Mouse (Mus musculus) bone marrow macrophage, adult 2 months (primary cell): ENCODE measurements around the gene Prrx2. TPM values are rescaled to one million over a fixed set of nuclear protein-coding genes. Genes with fewer than 3 reads are reported as not detected.
"Not testable (repeated sequence)": the region's sequence is repeated elsewhere in the genome, so short reads cannot be mapped to it uniquely, and the experiment has no call there.

Experiments
- H3K27ac ChIP-seq: 2 replicates; pipeline ENCODE4 v1.5.1; 2012; ENCODE audit warnings: low read depth, low read length; ENCODE audit not compliant: insufficient read depth
- H3K4me1 ChIP-seq: 2 replicates; pipeline ENCODE4 v1.6.1; 2012; ENCODE audit warnings: low read length; ENCODE audit not compliant: control insufficient read depth, insufficient read depth
- H3K4me3 ChIP-seq: 2 replicates; pipeline ENCODE4 v1.5.1; 2012; ENCODE audit warnings: mild to moderate bottlenecking, low read length, moderate library complexity; ENCODE audit not compliant: insufficient read depth
- CTCF ChIP-seq: IDR thresholded peaks from 2 replicates; pipeline ENCODE4 v1.5.1; 2012; ENCODE audit warnings: low read depth, mild to moderate bottlenecking, low read length, moderate library complexity
- POLR2A ChIP-seq: IDR thresholded peaks from 2 replicates; pipeline ENCODE4 v1.6.1; 2012; ENCODE audit warnings: mild to moderate bottlenecking, low read depth, low read length, borderline replicate concordance
- polyA plus RNA-seq: library from polyadenylated mRNA; stranded (reverse); fragments of >200 nt; gene quantifications from 2 replicates; pipeline ENCODE4 v1.2.4, GENCODE M21; 2012; ENCODE audit not compliant: missing spikeins, insufficient read depth, insufficient read length

Gene Prrx2
- polyA plus RNA-seq, 1 experiment: not detected

GRCm38 (mm10) chr2:30918780-30919329, 84.1 kb downstream of the Prrx2 start:
- Histone ChIP-seq H3K4me3 (no peak overlapping the region), H3K27ac (no peak overlapping the region), H3K4me1 (peaks cover 20% of the 10 kb centered on the region)
- no peak for TF ChIP-seq POLR2A

- Histone ChIP-seq H3K4me1 (peaks cover 17% of the 10 kb centered on the region), H3K4me3 (no peak overlapping the region), H3K27ac (no peak overlapping the region)
- TF ChIP-seq POLR2A (no peak), CTCF (no peak)
These were observed 85.4 kb downstream of the Prrx2 start for GRCm38 (mm10) chr2:30920216-30920615.

- Histone ChIP-seq H3K27ac (no peak overlapping the region), H3K4me3 (no peak overlapping the region), H3K4me1 (peaks cover 43% of the 10 kb centered on the region)
- TF ChIP-seq CTCF (no peak), POLR2A (no peak)
These were observed 88.3 kb downstream of the Prrx2 start for GRCm38 (mm10) chr2:30923099-30923498.

GRCm38 (mm10) chr2:30925181-30925580, 90.4 kb downstream of the Prrx2 start:
- no peak for TF ChIP-seq CTCF
- Histone ChIP-seq H3K4me1 (peaks cover 41% of the 10 kb centered on the region), H3K4me3 (no peak overlapping the region), H3K27ac (no peak overlapping the region)

GRCm38 (mm10) chr2:30926381-30926780, 91.6 kb downstream of the Prrx2 start:
- no peak overlapping the region for H3K4me3 ChIP-seq
- H3K27ac ChIP-seq: peak overlapping the region; percentile 58
- H3K4me1 ChIP-seq: peaks cover 37% of the 10 kb centered on the region
- TF ChIP-seq CTCF (no peak), POLR2A (no peak)

- TF ChIP-seq POLR2A: no peak
- no peak for TF ChIP-seq CTCF
- peaks cover 37% of the 10 kb centered on the region for H3K4me1 ChIP-seq
- no peak overlapping the region for H3K4me3 ChIP-seq
- peak overlapping the region; percentile 58 for H3K27ac ChIP-seq
These were observed 92.5 kb downstream of the Prrx2 start for GRCm38 (mm10) chr2:30927151-30927781.

- Histone ChIP-seq H3K27ac (peak overlapping the region; percentile 61), H3K4me1 (peaks cover 37% of the 10 kb centered on the region), H3K4me3 (no peak overlapping the region)
- peak; percentile 44 for TF ChIP-seq CTCF
- no peak for TF ChIP-seq POLR2A
These were observed 93.3 kb downstream of the Prrx2 start for GRCm38 (mm10) chr2:30927844-30928628.

- H3K27ac ChIP-seq: peak overlapping the region; percentile 75
- no peak for TF ChIP-seq CTCF
- TF ChIP-seq POLR2A: no peak; the same call in 1 of the 2 replicates
These were observed 94.2 kb downstream of the Prrx2 start for GRCm38 (mm10) chr2:30928893-30929482.

GRCm38 (mm10) chr2:30929483-30930045, 94.8 kb downstream of the Prrx2 start, which contains the start of gene Ptges:
Gene Ptges, minus strand, starts transcription at chr2:30929863.
- Histone ChIP-seq H3K4me1 (peaks cover 37% of the 10 kb centered on the region), H3K27ac (peak within 1 kb of the TSS; percentile 75), H3K4me3 (peak within 1 kb of the TSS; percentile 64)
- TF ChIP-seq POLR2A: no peak
- TF ChIP-seq CTCF: peak; percentile 41; the same call in 1 of the 2 replicates

More at GRCm38 (mm10) chr2:30928893-30929482, 94.2 kb downstream of the Prrx2 start:
- peaks cover 37% of the 10 kb centered on the region for H3K4me1 ChIP-seq
- peak overlapping the region; percentile 64 for H3K4me3 ChIP-seq

GRCm38 (mm10) chr2:30930846-30931245, 96.1 kb downstream of the Prrx2 start:
- H3K4me3 ChIP-seq, H3K27ac ChIP-seq: not testable (repeated sequence)
- peaks cover 25% of the 10 kb centered on the region for H3K4me1 ChIP-seq
